Mouse (Mus musculus) ovary, postnatal 14 days (tissue): ENCODE data around the gene Rprd1b.
A peak's percentile ranks its signal among the peaks of the same experiment; 100 is the strongest.
"Not testable (repeated sequence)": the region's sequence is repeated elsewhere in the genome, so short reads cannot be mapped to it uniquely, and the experiment has no call there.

Source experiments
- DNase-seq: peaks from one replicate; pipeline ENCODE4 v3.0.0; 2022; ENCODE audit warnings: low spot score

Rprd1b gene

GRCm38 (mm10) chr2:158043504-158043903 is 15.2 kb downstream of the Rprd1b start:
- DNase-seq, result no peak

- no peak for DNase-seq
Observed at GRCm38 (mm10) chr2:158046186-158046585, 17.9 kb downstream of the Rprd1b start.

- DNase-seq, result peak; percentile 45
Observed at GRCm38 (mm10) chr2:158047903-158048302, 19.6 kb downstream of the Rprd1b start.

DNA sequence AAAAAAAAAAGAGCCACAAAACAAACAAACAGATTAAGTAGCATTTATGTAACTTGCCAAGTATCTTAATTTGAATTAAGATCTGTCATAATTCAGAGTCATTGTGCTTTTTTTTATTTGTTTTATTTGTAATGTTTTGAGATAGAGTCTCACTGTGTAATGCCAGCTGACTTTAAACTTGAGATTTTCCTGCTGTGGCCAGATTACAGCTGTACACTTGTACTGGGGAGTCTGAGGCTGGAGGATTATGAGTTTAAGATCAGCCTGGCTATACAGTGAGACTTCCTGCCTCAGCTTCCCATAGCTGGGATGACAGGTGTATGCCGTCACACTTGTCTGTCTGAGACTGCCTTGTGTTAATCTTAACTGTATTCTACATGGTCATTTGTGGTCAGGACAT is 20.4 kb downstream of the Rprd1b start:
- DNase-seq, result no peak

DNA sequence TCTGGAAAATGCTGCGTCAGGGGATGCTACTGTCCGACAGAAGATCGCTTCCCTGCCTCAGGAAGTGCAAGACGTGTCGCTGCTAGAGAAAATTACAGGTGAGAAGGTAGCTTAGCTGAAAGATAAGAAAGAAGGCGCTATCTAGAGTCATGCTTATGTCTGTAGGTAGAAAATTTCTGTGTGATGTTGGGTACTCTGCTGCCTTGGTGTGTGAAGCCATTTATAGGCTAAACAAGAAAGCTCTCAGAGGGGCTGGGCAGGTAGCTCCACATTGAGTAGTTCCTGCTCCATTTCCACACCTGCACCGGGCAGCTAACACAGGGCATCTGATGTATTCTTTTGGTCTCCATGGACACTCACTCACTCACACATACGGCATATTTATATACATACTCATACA is 21.8 kb downstream of the Rprd1b start:
- no peak for DNase-seq

DNA sequence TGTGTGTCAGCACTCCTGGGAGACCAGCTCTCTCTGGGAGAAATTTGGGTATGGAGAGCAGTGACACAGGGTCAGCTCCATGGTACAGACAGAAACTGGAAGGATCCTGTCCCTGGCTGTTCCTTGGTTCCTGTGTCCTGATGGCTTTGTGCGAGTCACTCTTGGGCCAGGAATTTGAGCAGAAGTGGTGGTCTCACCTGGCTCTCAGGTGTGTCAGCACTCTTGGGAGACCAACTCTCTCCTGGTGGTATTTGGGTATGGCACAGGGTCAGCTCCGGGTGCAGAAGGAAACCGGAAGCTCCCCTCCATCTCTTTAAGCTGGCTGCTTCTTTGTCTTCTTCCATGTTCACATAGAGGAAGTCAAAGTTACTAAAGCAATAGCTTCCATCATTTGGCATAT is 26.3 kb downstream of the Rprd1b start:
- DNase-seq, result no peak

GRCm38 (mm10) chr2:158055383-158055782 is 27.1 kb downstream of the Rprd1b start:
- not testable (repeated sequence) for DNase-seq

DNA sequence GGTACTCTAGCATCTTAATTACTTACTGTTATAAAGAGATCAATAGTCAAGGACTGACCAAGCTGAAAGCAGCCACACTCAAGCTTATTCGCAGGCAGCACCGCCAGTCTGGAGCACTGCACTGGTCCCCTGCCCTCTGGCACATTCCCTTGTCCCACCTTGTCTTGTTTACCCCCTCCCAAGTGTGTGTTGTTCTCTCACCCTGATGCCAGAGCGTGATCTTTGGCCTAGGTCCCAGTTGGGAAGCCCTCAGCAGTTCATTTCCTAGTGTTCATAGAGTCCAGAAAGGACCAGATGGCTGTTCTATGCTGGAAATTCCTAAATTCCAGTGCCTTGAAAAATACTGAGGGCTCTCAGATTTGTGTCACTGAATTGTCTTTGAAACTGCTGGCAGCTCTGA is 28.7 kb downstream of the Rprd1b start:
- no peak for DNase-seq

- DNase-seq, result peak; percentile 54
Observed at GRCm38 (mm10) chr2:158058534-158058933, 30.2 kb downstream of the Rprd1b start.

- no peak for DNase-seq
Observed at GRCm38 (mm10) chr2:158059666-158060105, 31.4 kb downstream of the Rprd1b start.

- no peak for DNase-seq
Observed at GRCm38 (mm10) chr2:158063036-158063435, 34.7 kb downstream of the Rprd1b start.

- no peak for DNase-seq
Observed at GRCm38 (mm10) chr2:158064571-158065048, 36.3 kb downstream of the Rprd1b start.

DNA sequence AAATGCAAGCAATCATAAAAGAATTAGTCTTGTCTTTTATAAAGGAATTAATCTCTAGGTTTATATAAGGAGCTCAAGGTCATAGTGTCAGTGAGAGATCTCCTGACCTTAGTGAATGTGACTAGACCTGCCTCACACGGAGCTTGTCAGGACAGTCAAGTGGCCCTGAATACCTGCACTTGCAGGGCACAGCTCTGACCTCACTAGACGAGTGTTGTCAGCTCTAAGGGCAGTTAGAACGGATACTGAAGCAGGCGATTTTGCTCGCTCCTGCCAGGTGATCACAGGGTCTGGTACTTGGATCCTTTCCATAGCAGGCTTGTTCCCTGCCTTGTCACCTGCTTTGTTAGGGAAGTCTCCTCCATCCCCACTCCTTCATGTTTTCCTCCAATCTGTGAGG is 36.8 kb downstream of the Rprd1b start:
- no peak for DNase-seq

GRCm38 (mm10) chr2:158066456-158066855 is 38.2 kb downstream of the Rprd1b start:
- no peak for DNase-seq

DNA sequence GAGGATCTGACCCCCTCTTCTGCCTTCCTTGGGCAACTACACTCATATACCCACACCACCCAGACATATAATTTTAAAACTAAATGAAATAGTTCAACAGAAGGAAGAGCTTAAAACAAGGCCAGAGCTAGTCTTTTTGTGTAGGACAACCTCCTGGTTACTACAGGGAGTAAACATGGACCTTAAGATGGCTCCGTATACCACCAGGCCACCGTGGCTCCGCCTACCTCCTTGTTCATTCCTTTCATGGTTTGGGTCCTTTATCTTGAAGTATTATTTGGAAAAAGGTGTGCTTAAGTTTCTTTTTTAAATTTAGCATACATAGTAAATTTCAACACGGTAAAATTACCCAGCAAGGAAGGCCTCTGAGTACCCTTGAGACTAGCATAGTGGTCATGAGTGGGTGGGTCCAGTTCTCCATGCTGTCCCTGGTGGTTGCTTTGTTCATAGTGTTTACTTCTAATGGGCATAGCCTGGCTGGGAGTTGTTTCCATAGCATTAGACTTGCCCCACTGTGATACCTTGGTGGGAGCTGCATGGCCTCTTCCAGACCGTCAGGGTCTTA is 39.0 kb downstream of the Rprd1b start:
- DNase-seq, result no peak

- DNase-seq, result no peak
Observed at GRCm38 (mm10) chr2:158068444-158068971, 40.2 kb downstream of the Rprd1b start.

GRCm38 (mm10) chr2:158070885-158071632 is 42.8 kb downstream of the Rprd1b start:
- no peak for DNase-seq

- DNase-seq, result no peak
Observed at GRCm38 (mm10) chr2:158071633-158071995, 43.3 kb downstream of the Rprd1b start.

- DNase-seq, result no peak
Observed at GRCm38 (mm10) chr2:158074835-158075234, 46.5 kb downstream of the Rprd1b start.

DNA sequence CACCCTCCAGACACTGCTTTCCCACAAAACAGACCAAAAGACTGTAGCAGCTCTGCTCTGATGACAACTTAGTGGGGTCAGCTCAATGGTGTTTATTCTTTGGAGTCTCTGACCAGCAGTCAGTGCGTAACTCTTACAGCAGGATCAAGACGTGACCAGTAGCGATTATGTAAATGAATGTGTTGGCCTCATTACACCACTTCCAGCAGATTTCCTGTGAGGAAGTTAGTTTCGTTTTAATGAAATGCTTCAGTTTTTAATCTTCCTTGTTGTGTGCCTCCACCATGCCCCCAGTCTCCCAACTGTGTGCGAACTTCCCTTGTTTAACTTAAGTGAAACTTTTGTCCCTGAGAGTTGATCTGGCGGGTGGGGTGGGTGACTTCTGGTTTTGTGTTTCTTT is 48.4 kb downstream of the Rprd1b start:
- no peak for DNase-seq

DNA sequence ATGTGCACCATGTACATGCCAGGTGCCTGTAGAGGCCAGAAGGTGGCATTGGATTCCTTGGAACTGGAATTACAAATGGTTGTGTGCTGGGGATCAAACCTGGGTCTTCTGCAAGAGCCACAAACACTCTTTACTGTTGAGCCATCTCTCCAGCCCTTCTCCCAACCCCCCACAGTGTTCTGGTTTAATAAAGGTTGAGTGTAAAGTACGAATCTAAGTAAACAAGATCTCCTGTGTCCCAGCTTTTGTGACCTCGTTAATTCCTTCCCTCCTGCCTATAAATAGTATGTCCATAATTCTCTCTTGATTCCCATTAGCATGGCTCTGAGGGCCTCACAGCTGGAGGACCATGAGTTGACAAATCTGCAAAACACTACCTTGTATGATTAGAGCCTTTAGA is 49.7 kb downstream of the Rprd1b start:
- no peak for DNase-seq

GRCm38 (mm10) chr2:158078971-158079370 is 50.7 kb downstream of the Rprd1b start:
- DNase-seq, result no peak

DNA sequence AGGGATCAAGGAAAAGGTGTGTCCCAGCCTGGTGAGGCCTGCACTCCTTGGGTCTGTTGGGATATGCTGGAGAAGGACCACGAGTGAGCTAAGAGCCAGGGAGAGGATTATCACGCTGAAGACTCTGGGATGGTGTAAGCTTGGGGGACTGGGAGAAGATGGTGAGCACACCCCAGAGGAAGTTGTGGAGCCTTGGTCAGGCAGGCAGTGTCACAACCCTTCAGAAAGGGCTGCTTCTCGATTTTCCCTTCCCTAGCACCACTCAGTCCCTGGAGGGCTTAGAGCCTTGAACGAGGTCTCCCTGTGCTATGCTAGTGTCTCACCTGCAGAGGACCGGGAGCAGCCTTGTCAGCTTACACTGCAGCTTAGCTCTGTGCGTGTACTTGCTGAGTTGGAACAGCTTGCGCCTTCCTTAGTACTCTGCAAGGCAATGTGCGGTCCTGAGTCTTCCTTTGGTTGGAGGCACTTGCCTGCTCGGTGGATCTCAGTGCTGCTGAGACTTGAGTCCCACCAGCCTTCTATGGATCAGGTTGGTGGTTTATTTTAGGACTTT is 51.6 kb downstream of the Rprd1b start:
- DNase-seq, result no peak
